Mouse (Mus musculus) monocyte, adult 5-6 weeks (primary cell): ENCODE data around the gene Mettl23. TPM values are rescaled to one million over a fixed set of nuclear protein-coding genes. Genes with fewer than 3 reads are reported as not detected.

ENCODE experiments used
- ATAC-seq: fragments of 153-309, 156-312 bp; replicated peaks from 2 replicates; pipeline ENCODE4 v1.8.0; 2017; ENCODE audit warnings: mild to moderate bottlenecking; ENCODE audit not compliant: low TSS enrichment, insufficient number of reproducible peaks, severe bottlenecking, poor library complexity, low FRiP score
- total RNA-seq: library from RNA; stranded (forward); fragments of 200-1000, 200-491, 200-594 nt; gene quantifications from 3 replicates; pipeline ENCODE4 v1.2.3, GENCODE M21; 2017

The Mettl23 gene
- 47.3 to 77.0 TPM (median 54.3 TPM) in 3 replicates for total RNA-seq

DNA sequence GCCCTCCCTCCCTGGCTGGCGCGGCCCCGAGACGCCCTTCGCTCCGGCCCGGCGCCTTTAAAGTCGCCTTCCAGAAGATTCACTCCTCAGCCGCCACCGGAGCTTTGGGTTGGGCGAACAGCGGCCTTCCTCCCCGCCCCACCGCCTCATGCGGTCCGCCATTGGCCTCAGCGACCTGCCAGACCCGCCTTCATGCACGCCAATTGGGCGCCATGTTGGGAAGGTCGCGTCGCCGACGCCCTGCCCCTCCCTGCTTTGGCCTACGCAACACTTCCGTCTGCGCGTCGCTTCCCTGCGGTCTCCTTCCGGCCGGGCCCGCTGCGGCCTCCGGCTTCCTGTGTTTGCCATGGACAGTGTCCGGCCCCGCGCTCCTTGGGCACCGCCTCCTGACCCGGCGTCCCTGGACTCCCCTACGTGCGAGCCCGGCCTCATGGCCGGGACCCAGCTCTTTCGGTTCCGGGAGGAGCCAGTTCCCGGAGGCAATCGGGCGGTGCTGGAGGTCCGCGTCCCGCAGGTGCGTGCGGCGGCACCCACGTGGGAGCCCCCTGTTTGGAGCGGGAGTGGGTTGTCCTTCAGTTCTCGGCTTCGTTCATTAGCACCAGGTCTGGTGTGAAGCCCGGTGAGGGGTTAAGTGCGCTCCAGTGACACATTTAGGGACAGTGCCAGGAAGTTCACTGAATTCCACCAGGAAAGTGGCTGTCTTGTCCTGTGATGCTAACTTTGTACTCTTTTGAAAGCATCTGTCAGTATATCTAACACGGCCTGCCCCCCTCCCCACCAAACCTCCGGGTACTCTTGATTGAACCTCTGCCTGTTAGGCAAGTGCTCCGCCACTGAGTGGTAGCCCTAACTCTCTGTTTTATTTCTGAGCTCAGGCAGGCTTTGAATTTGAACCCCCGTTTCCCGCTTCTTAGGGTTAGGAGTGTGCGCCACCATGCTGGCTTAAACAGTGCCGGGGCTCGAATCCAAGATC lies at the start of gene Mettl23, which contains the start of gene Jmjd6:
Gene Mettl23, plus strand, starts transcription at position 18 of the 973 bp plus-strand sequence.
Gene Jmjd6, minus strand, starts transcription at position 189 of the 973 bp plus-strand sequence.
- ATAC-seq, result peak; percentile 90

- ATAC-seq, result no peak
Observed at GRCm38 (mm10) chr11:116799364-116799763, 43.7 kb upstream of the Mettl23 start.

GRCm38 (mm10) chr11:116801106-116801505 lies 42.0 kb upstream of the Mettl23 start:
- ATAC-seq, result no peak

GRCm38 (mm10) chr11:116802709-116803108 lies 40.4 kb upstream of the Mettl23 start:
- no peak for ATAC-seq

- ATAC-seq, result no peak
Observed at GRCm38 (mm10) chr11:116806136-116807071, 36.7 kb upstream of the Mettl23 start.

GRCm38 (mm10) chr11:116807116-116807515 lies 36.0 kb upstream of the Mettl23 start:
- no peak for ATAC-seq

- no peak for ATAC-seq
Observed at GRCm38 (mm10) chr11:116807526-116807925, 35.6 kb upstream of the Mettl23 start.

- ATAC-seq, result peak; percentile 56; the same call in 1 of the 2 replicates
Observed at GRCm38 (mm10) chr11:116807938-116808606, 35.0 kb upstream of the Mettl23 start.

- no peak for ATAC-seq
Observed at GRCm38 (mm10) chr11:116808811-116809395, 34.2 kb upstream of the Mettl23 start.

DNA sequence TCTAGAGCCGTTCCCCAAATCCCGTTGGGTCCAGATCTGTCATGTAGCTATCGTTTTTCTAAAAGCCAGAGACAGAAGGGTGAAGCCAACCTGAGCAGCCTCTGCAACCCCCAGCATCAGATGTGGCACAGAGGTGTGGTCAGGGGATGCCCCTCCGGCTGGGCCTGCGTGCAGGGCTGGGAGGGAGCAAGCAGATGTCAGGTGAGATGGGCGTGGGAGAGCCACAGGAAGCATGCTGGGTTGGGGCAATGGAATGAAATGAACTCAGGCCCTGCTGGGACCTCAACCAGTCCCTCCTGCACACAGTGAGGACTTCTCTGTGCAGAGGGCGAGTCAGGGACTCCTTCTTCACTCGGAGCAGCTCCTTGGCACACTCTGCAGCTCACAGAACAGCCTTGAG lies 33.6 kb upstream of the Mettl23 start:
- no peak for ATAC-seq

GRCm38 (mm10) chr11:116810528-116810927 lies 32.5 kb upstream of the Mettl23 start:
- no peak for ATAC-seq

- peak; percentile 47 for ATAC-seq
Observed at GRCm38 (mm10) chr11:116810983-116811901, 31.8 kb upstream of the Mettl23 start.

GRCm38 (mm10) chr11:116812793-116813529 lies 30.1 kb upstream of the Mettl23 start:
- no peak for ATAC-seq

- no peak for ATAC-seq
Observed at GRCm38 (mm10) chr11:116813610-116814009, 29.5 kb upstream of the Mettl23 start.

- no peak for ATAC-seq
Observed at GRCm38 (mm10) chr11:116814076-116814883, 28.8 kb upstream of the Mettl23 start.

- ATAC-seq, result no peak
Observed at GRCm38 (mm10) chr11:116814884-116815415, 28.1 kb upstream of the Mettl23 start.
